Mouse (Mus musculus): ENCODE data around the gene Gldc.
"Not testable (repeated sequence)": the region's sequence is repeated elsewhere in the genome, so short reads cannot be mapped to it uniquely, and the experiment has no call there.

Gene Gldc

GRCm38 (mm10) chr19:30174919-30175571 is at the start of gene Gldc:
Gene Gldc, minus strand, starts transcription at chr19:30175429.
- DNase-seq (ENCODE audit: low spot score in 2 of 2): peak; percentile 57 to 71

GRCm38 (mm10) chr19:30222593-30222992 is 47.4 kb upstream of the Gldc start:
- DNase-seq (ENCODE audit: low spot score in 2 of 2): not testable (repeated sequence)

- peak; percentile 39 to 53 for DNase-seq (ENCODE audit: low spot score in 2 of 2)
Measured at GRCm38 (mm10) chr19:30217335-30217734, 42.1 kb upstream of the Gldc start.

- no peak for DNase-seq (ENCODE audit: low spot score in 2 of 2)
Measured at GRCm38 (mm10) chr19:30216186-30216585, 41.0 kb upstream of the Gldc start.

GRCm38 (mm10) chr19:30215736-30216135 is 40.5 kb upstream of the Gldc start:
- not testable (repeated sequence) for DNase-seq (ENCODE audit: low spot score in 2 of 2)

GRCm38 (mm10) chr19:30214026-30214425 is 38.8 kb upstream of the Gldc start:
- no peak for DNase-seq (ENCODE audit: low spot score in 2 of 2)

GRCm38 (mm10) chr19:30209006-30209405 is 33.8 kb upstream of the Gldc start:
- DNase-seq (ENCODE audit: low spot score in 2 of 2): not testable (repeated sequence)

- DNase-seq (ENCODE audit: low spot score in 2 of 2): no peak
Measured at GRCm38 (mm10) chr19:30206981-30207380, 31.8 kb upstream of the Gldc start.

GRCm38 (mm10) chr19:30205874-30206273 is 30.6 kb upstream of the Gldc start:
- DNase-seq (ENCODE audit: low spot score in 2 of 2): no peak

GRCm38 (mm10) chr19:30205159-30205816 is 30.1 kb upstream of the Gldc start:
- DNase-seq (ENCODE audit: low spot score in 2 of 2): peak in 1 of 2 experiments; percentile 16

- no peak for DNase-seq (ENCODE audit: low spot score in 2 of 2)
Measured at GRCm38 (mm10) chr19:30202177-30202576, 26.9 kb upstream of the Gldc start.

- no peak for DNase-seq (ENCODE audit: low spot score in 2 of 2)
Measured at GRCm38 (mm10) chr19:30194999-30195398, 19.8 kb upstream of the Gldc start.

GRCm38 (mm10) chr19:30187232-30187631 is 12.0 kb upstream of the Gldc start:
- no peak for DNase-seq (ENCODE audit: low spot score in 2 of 2)

- DNase-seq (ENCODE audit: low spot score in 2 of 2): no peak
Measured at GRCm38 (mm10) chr19:30185536-30185935, 10.3 kb upstream of the Gldc start.

GRCm38 (mm10) chr19:30179979-30180378 is 4.8 kb upstream of the Gldc start:
- DNase-seq (ENCODE audit: low spot score in 2 of 2): no peak

GRCm38 (mm10) chr19:30174074-30174670 is 1.1 kb downstream of the Gldc start:
- DNase-seq (ENCODE audit: low spot score in 2 of 2): peak in 1 of 2 experiments; percentile 23

- no peak for DNase-seq (ENCODE audit: low spot score in 2 of 2)
Measured at GRCm38 (mm10) chr19:30171346-30172055, 3.7 kb downstream of the Gldc start.

GRCm38 (mm10) chr19:30170319-30170718 is 4.9 kb downstream of the Gldc start:
- DNase-seq (ENCODE audit: low spot score in 2 of 2): peak; percentile 27 to 33

GRCm38 (mm10) chr19:30166801-30167505 is 8.3 kb downstream of the Gldc start:
- no peak for DNase-seq (ENCODE audit: low spot score in 2 of 2)

- no peak for DNase-seq (ENCODE audit: low spot score in 2 of 2)
Measured at GRCm38 (mm10) chr19:30164228-30164627, 11.0 kb downstream of the Gldc start.

GRCm38 (mm10) chr19:30162808-30163207 is 12.4 kb downstream of the Gldc start:
- no peak for DNase-seq (ENCODE audit: low spot score in 2 of 2)

GRCm38 (mm10) chr19:30160021-30160420 is 15.2 kb downstream of the Gldc start:
- no peak for DNase-seq (ENCODE audit: low spot score in 2 of 2)

All from urinary bladder, postnatal 36 days (tissue).